Mouse (Mus musculus): ENCODE results near the gene Tiam1. TPM values are rescaled to one million over a fixed set of nuclear protein-coding genes. Genes with fewer than 3 reads are reported as not detected.

Gene Tiam1
- polyA plus RNA-seq, 1 experiment from 2014 or later = 15.7 TPM

Other genes with a start within 250 kb of the Tiam1 start
- gene Sod1, start 77.0 kb upstream of the Tiam1 start, polyA plus RNA-seq (2016; fragmentation: Nextera tagmentation; extraction: Ambion mirVana) = 755 and 767 TPM in 2 replicates
- gene Scaf4, start 140.7 kb upstream of the Tiam1 start, polyA plus RNA-seq (2016; fragmentation: Nextera tagmentation; extraction: Ambion mirVana) = 33.0 and 34.7 TPM in 2 replicates
- gene Hunk, start 242.2 kb upstream of the Tiam1 start, polyA plus RNA-seq (2016; fragmentation: Nextera tagmentation; extraction: Ambion mirVana) = 11.4 and 12.1 TPM in 2 replicates

All from neural tube, embryonic 12.5 days (tissue).